Mouse (Mus musculus): Measurements from ENCODE around the gene Fhl4. TPM values are rescaled to one million over a fixed set of nuclear protein-coding genes. Genes with fewer than 3 reads are reported as not detected.

Fhl4 gene
- total and polyA plus RNA-seq, 3 experiments: 0.87 to 1.8 (median 0.89) TPM

GRCm38 (mm10) chr10:85146282-85146681 is 44.0 kb upstream of the Fhl4 start:
- no peaks in the 10 kb centered on the region for H3K4me1 ChIP-seq (ENCODE audit: control insufficient read depth in 1 of 2, insufficient read depth in 2 of 2)
- peaks cover 14 to 66% of the 10 kb centered on the region in 2 experiments for H3K36me3 ChIP-seq (replicated peaks in 1 of 2; ENCODE audit: control insufficient read depth in 1 of 2, insufficient read depth in 1 of 2, low read length in 1 of 2)
- H3K9me3 ChIP-seq (replicated peaks; ENCODE audit: low read length): no peaks in the 10 kb centered on the region
- TF ChIP-seq RCOR1 (conservative IDR thresholded peaks at IDR 0.05; ENCODE audit: low read depth, low read length) (no peak), POLR2A (IDR thresholded peaks at IDR 0.05; ENCODE audit: low read depth, low read length) (no peak), ZMIZ1 (IDR thresholded peaks at IDR 0.05; ENCODE audit: low read depth, low read length) (no peak), PAX5 (IDR thresholded peaks at IDR 0.05; ENCODE audit: low read length) (no peak)
- no peak overlapping the region for H3K4me2 ChIP-seq (ENCODE audit: insufficient read depth, low read depth, poor library complexity, severe bottlenecking)
- no peak overlapping the region for H3K9ac ChIP-seq (ENCODE audit: insufficient read depth, low read depth)
- no peaks in the 10 kb centered on the region for H3K79me2 ChIP-seq (replicated peaks; ENCODE audit: control insufficient read depth, extremely low read depth, insufficient read depth, poor library complexity, severe bottlenecking)
- H3K4me3 ChIP-seq (replicated peaks in 1 of 3; ENCODE audit: low read depth in 2 of 3, low read length in 2 of 3, poor library complexity in 1 of 3): no peak overlapping the region
- in situ Hi-C loops (cut with MboI; ENCODE audit: low pct_ligation_motif_present, low pct_unique_long_range_greater_than_20kb, low sequenced_read_pairs) (no loop called here), dilution Hi-C loops (cut with MboI; ENCODE audit: extremely low pct_ligation_motif_present, extremely low pct_unique_long_range_greater_than_20kb, low sequenced_read_pairs) (no loop called here)
- H3K27me3 ChIP-seq (replicated peaks): no peaks in the 10 kb centered on the region
- no peak overlapping the region for H3K27ac ChIP-seq (ENCODE audit: insufficient read depth, low read depth)
- no peak for DNase-seq (ENCODE audit: extremely low read depth)

DNA sequence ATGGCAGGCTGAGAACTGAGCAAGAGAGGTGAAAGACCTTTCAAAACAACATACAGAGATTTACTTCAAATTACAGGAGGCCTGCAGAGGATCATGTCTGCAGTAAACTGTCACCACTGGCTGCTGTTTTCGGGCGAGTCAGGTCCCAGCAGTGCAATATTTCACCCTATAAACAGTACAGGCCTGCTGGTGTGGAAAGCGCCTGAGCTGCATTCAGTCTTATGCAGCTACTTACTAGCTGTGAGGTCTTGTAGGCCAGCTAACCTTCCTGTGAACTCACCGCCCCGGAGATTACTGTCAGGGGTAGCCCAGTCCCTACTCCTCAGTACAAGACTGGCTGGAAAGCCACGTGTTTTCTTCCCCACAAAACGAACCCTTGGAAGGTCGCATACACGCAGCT is 39.2 kb upstream of the Fhl4 start:
- Histone ChIP-seq H3K4me1 (ENCODE audit: control insufficient read depth in 1 of 2, insufficient read depth in 2 of 2) (peaks cover 0 to 6% of the 10 kb centered on the region in 2 experiments; a peak in 1 of 4 replicates), H3K79me2 (replicated peaks; ENCODE audit: control insufficient read depth, extremely low read depth, insufficient read depth, poor library complexity, severe bottlenecking) (no peaks in the 10 kb centered on the region), H3K27me3 (replicated peaks) (no peaks in the 10 kb centered on the region), H3K27ac (ENCODE audit: insufficient read depth, low read depth) (no peak overlapping the region), H3K9me3 (replicated peaks; ENCODE audit: low read length) (no peaks in the 10 kb centered on the region), H3K36me3 (replicated peaks in 1 of 2; ENCODE audit: control insufficient read depth in 1 of 2, insufficient read depth in 1 of 2, low read length in 1 of 2) (peaks cover 7 to 64% of the 10 kb centered on the region in 2 experiments), H3K4me2 (ENCODE audit: insufficient read depth, low read depth, poor library complexity, severe bottlenecking) (no peak overlapping the region), H3K9ac (ENCODE audit: insufficient read depth, low read depth) (no peak overlapping the region), H3K4me3 (replicated peaks in 1 of 3; ENCODE audit: low read depth in 2 of 3, low read length in 2 of 3, poor library complexity in 1 of 3) (no peak overlapping the region)
- in situ Hi-C loops (cut with MboI; ENCODE audit: low pct_ligation_motif_present, low pct_unique_long_range_greater_than_20kb, low sequenced_read_pairs): no loop called here
- no peak for TF ChIP-seq POLR2AphosphoS2 (IDR thresholded peaks at IDR 0.05; ENCODE audit: low read depth, low read length)
- TF ChIP-seq POLR2A (IDR thresholded peaks at IDR 0.05; ENCODE audit: low read depth, low read length): no peak
- no peak for TF ChIP-seq GABPA (IDR thresholded peaks at IDR 0.05; ENCODE audit: insufficient replicate concordance, low read depth, low read length)
- no peak for TF ChIP-seq E2F4 (IDR thresholded peaks at IDR 0.05; ENCODE audit: insufficient replicate concordance, low read depth, low read length)
- TF ChIP-seq KAT2A (IDR thresholded peaks at IDR 0.05; ENCODE audit: insufficient replicate concordance, low read length): no peak
- TF ChIP-seq RAD21 (IDR thresholded peaks at IDR 0.05; ENCODE audit: low read depth, low read length): no peak
- no peak for TF ChIP-seq MAX (IDR thresholded peaks at IDR 0.05; ENCODE audit: low read length)
- no peak for TF ChIP-seq ZNF384 (IDR thresholded peaks at IDR 0.05; ENCODE audit: low read depth, low read length)
- no peak for TF ChIP-seq TCF12 (IDR thresholded peaks at IDR 0.05; ENCODE audit: low read depth, low read length)
- no peak for TF ChIP-seq PAX5 (IDR thresholded peaks at IDR 0.05; ENCODE audit: low read length)
- TF ChIP-seq MEF2A (IDR thresholded peaks at IDR 0.05; ENCODE audit: borderline replicate concordance, low read depth, low read length): no peak
- TF ChIP-seq ZKSCAN1 (IDR thresholded peaks at IDR 0.05; ENCODE audit: borderline replicate concordance, low read depth, low read length): no peak
- no peak for TF ChIP-seq MYC (IDR thresholded peaks at IDR 0.05; ENCODE audit: low read depth, low read length)
- no peak for TF ChIP-seq MAFK (IDR thresholded peaks at IDR 0.05; ENCODE audit: insufficient replicate concordance, low read length)
- no peak for TF ChIP-seq USF2 (conservative IDR thresholded peaks at IDR 0.05; ENCODE audit: low read depth, low read length)
- TF ChIP-seq CHD1 (IDR thresholded peaks at IDR 0.05; ENCODE audit: low read depth, low read length): no peak
- TF ChIP-seq ZC3H11A (IDR thresholded peaks at IDR 0.05; ENCODE audit: low read depth, low read length): no peak
- no peak for TF ChIP-seq MAZ (IDR thresholded peaks at IDR 0.05; ENCODE audit: low read depth, low read length)
- TF ChIP-seq SMC3 (IDR thresholded peaks at IDR 0.05; ENCODE audit: low read depth, low read length): no peak
- no peak for DNase-seq (ENCODE audit: extremely low read depth)
- dilution Hi-C loops (cut with MboI; ENCODE audit: extremely low pct_ligation_motif_present, extremely low pct_unique_long_range_greater_than_20kb, low sequenced_read_pairs): no loop called here

Measured in CH12.LX (cell line).